Mouse (Mus musculus): ENCODE measurements around the gene Eogt.

The Eogt gene

DNA sequence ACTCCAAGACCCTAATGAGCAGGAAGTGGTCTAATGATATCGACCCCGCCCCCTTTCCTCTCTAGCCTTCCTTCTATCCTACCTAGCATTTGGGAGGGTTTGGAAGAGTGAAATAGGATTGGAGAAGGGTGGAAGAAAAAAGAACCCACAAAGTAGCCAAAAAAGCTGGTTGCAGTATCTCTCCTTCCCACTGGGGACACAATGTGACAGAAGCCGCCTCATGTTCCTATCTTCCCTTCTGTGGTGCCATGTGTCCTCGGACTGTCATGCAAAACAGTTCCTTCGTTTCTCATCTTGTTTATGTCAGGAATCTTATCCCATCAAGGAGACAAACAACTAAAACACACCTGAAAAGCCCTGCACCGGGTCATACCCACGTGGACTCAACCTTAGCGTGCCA, 42.9 kb downstream of the Eogt start:
- ATAC-seq (ENCODE audit: low TSS enrichment) = no peak

DNA sequence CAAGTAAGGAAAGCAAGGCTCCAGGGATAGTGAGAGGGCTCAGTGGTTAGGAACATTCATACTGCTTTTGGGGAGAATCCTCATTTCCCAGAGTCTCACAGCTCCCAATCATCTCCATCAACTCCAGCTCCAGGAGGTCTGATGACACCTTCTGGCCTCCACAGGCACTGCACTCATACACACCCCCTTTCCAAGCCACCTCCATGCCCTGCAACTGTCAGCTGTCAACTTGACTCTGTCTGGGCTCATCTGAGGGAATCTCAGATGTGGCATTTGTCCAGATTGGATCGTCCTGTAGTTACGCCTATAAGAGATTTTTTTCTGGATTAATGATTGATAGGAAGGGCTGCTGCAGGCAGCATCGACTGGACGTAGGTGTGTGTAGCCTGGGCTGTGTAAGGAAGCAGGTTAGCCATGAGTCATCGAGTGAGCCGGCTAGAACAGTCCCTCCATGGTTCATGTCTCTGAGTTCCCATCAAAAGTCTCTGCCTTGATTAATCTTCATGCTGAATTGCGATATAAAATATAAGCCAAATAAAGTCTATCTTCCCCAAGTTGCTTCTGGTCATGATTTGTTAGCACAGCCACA, 44.6 kb downstream of the Eogt start:
- peak; percentile 77 for ATAC-seq (ENCODE audit: low TSS enrichment)

DNA sequence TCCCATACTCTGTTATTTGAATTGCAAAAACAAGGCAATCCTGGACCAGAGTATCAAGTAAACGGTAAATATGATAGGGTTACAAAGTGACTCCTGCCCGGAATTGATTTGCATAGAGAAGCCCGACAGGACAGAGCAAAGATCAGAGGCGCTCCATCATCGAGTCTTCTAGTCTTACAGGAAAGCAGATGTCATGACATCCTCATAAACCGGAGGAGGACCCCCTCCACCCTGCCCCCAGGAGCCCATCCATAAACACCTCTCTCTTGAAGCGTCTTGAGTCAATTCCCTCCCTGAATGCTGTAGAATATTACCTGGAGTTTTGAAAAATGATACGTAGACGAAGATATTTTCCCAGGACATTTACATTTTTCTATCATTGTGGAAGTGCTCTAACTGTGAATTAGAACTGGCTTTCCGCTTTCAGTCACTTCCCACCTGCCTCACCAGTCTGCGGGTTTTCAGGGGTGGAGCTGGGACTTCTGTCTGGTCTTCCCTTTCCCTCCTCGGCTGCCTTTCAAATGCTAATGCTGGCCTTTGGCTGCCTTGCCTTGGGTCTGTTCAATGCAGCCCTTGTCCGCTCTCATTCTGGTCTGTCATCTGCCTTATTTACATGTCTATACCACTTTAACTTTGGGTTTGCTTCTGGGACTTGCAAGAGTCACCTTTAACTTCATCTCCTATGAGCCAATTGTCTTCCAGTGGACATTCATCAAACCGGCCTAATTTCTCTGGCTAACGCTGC, 46.9 kb downstream of the Eogt start:
- no peak for ATAC-seq (ENCODE audit: low TSS enrichment)

DNA sequence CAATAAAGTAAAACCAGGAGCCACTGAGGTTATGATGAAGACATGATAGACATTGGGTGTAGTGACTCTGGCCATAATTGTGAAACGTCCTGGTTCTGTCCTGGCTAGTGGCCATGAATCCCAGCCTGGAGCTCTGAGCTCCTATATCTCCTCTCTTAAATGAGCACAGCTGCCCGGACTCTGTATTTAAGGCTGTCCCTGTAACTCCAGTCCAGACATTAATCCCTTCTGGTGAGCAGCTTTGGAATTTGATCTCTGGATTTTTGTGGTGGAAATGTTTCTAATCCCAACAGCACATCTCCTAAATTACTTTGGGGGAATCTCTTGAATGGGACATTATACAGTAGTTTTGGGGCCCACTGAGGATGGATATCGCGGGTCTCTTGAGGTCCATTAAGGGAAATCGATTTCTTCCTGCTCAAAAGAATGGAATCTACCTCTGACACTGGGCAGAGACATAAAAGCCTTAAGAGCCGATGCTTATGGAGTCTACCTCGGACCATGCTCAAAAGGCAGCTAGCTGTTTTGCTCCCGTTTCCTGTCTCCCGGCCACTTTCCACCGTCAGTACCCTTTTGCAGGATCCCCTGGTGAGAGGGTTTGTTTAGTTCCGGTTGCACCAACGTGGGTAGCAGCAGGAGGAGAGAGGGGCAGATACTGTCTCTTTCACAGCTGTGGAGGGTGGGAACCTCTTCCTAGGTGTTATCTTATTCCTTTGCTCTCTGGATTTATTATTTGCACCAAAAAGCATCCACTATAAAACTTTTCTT, 47.6 kb downstream of the Eogt start:
- no peak for ATAC-seq (ENCODE audit: low TSS enrichment)

DNA sequence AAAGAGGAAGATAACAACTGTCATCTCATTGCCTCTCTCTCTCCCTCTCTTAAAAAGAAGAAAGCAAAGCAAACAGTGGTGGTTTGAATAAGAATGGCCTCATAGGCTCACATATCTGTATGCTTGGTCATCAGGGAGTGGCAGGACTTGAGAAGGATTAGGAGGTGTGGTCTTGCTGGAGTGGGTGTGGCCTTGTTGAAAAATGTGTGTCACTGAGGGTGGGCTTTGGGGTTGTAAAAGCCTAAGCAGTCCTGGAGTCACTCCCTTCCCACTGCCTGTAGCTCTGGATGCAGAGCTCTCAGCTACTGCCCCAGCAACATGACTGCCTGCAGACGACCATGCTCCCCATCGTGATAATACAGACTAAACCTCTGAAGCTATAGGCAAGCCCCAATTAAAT, 66.6 kb downstream of the Eogt start:
- ATAC-seq (ENCODE audit: low TSS enrichment) = no peak

DNA sequence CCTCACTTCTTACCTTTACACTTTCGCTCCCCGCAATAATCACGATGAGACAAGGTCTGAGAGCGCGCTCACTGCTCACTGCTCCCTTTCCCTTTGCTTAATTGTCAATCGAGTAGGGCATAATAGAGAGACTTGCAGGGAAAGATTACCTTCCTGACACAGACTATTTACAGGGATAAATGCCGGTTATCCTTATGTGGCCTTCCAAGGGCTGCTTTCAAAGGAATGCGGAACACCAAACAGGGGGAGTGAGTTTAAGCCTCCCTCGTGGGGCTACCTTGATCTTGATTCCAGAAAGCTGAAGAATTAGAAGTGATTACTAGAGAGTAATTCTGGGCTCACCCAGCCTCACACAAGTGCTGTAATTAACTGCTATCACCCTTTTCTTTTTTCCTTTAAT, 69.0 kb downstream of the Eogt start:
- no peak for ATAC-seq (ENCODE audit: low TSS enrichment)

DNA sequence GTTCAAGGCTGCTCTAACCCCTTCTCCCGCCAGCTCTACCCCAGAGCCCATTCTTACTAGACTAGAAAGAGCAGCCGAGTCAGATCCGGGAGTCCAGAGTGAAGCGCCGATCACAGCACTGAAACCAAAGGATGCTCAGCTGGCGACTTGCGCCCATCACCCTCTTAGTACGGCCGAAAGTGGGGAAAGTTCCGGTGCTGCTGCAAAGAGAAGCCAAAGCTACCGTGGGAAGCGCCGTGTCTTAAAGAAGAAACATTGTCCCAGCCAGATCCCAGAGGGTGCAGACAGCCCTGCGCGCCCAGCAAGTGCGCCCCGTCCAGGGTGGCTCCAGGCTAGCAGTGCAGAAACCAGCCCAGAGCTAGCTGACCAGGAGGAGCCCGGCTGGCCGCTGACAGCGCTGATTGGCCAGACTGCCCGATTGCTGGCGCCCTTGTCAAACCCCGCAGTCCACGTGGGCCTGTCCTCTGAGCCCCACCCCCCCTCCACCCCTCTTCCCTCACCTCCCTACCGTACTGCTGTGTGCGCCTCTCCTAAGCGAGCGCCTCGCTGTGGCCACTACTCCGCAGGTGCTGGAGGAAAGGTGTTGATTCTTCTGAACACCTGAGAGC, 88.8 kb downstream of the Eogt start, which contains the start of gene Fam19a4:
Gene Fam19a4, minus strand, starts transcription at position 340 of the 608 bp plus-strand sequence.
- peak; percentile 62 for ATAC-seq (ENCODE audit: low TSS enrichment)

All from frontal cortex, adult (tissue).